Mouse (Mus musculus) lung, postnatal 10 days (tissue): Measurements from ENCODE around the gene Dnajc2.

Experiments
- DNase-seq: peaks from one replicate; pipeline ENCODE4 v3.0.0; 2021

Dnajc2 gene

DNA sequence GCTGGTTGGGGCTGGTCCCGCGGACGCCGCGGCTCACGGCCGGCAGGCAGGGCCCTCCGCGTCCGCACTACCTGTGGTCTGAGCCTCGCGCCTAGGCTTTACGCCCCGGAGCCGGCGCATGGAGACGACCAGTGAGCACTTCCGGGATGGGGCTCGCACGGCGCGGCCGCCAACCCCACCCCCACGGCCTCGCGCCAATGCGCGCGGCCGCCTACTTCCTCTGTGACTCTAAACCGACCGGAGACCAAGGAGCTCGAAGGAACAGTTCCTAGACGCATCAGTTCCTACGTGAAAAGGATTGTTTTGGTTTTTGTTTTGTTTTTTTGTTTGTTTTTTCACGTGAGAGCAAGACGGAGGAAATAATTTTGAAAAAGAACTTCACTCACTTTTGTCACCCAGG is at the start of gene Dnajc2, which contains the start of gene Psmc2:
Gene Dnajc2, minus strand, starts transcription at position 199 of the 400 bp plus-strand sequence.
Gene Psmc2, plus strand, starts transcription at position 231 of the 400 bp plus-strand sequence.
- peak; percentile 93 for DNase-seq

DNA sequence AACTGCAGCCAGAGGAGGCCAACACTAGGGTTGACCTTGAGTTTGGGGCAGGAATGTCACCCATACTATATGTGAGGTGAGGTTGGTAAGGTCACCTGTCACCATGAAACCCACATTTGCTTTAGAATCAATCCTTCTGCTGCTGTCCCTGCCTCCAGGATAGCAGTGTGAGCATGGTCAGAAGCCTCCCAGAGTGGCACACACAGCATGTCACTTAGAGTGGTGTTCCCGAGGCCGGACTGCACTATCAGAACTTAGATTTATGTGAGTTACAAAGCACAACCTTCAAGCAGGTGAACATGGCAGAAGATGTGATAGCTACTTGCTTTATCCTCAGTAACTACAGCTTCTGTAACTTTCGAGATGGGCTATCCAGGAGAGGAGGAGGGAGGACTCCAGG is 46.7 kb upstream of the Dnajc2 start:
- DNase-seq = no peak

DNA sequence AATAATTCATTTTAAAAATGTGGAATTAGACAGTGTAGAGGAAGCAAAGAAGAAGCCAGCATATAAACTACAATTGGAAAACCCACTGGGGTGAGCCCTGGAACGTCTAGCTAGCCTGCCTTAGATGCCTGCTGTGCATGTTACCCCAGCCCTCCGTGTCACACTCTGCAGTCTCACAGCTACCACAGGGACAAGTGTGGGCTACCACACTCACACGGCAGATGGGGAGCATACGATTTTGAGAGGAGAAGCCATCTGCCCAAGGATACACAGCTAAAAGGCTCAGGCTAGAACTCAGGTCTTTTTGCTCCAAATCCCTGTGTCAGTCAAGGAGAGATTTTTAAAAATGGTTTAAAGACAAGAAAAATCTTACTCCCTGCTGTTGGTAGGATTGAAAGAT is 43.8 kb upstream of the Dnajc2 start:
- no peak for DNase-seq

DNA sequence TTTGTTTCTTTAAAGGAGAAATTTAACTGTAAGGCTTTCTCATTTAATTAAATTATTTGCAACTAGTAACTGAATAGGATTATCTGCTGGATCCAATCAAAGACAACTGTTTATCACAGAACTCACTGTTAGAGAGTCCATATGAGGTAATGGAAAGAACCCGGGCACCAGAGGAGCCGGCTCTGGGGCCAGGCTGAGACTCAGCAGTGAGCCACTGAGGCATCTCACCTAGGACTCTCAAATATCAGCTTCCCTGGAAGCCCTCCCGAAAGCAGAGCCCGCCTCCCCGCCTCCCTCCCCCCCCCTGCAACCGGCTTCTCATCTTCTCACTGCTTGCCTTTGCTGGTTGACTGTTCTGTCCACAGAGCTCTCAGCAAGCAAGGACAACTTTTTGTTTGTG is 42.6 kb upstream of the Dnajc2 start:
- DNase-seq = no peak

DNA sequence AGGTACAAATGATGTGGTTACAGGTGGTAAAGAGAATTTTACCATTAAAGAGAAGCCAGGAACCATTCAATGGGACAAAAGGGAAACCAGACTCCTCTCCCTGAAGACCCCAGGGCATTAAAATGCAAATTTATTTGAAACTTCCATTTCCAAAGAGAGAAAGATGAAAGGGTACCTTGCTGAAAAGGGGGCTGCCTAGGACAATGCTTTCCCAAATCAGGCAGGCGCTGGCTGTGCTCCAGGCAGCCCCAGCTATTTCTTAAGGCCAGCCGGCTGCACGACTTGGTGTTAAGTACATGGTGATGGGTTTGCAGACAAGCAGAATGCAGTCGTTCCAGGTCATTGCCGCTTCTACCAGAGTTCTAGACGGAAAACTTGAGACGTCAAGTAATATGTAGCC is 41.3 kb upstream of the Dnajc2 start:
- no peak for DNase-seq

DNA sequence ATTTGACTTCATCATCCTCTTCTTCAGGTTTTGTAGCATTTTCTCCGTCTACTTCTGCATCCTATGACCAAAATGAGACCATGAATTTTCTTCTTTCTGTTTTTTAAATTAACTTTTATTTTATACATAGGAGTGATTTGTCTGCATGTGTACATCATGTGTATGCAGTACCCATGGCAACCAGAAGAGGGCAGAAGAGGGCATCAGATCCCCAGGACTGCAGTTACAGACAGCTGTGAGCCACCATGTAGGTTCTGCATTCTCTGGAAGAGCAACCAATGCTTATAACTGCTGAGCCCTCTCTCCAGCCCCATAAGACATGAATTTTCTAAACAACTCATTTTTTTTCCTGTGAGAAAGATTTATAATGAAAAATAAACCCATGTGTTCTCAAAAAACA is 28.9 kb upstream of the Dnajc2 start:
- DNase-seq = peak; percentile 33

DNA sequence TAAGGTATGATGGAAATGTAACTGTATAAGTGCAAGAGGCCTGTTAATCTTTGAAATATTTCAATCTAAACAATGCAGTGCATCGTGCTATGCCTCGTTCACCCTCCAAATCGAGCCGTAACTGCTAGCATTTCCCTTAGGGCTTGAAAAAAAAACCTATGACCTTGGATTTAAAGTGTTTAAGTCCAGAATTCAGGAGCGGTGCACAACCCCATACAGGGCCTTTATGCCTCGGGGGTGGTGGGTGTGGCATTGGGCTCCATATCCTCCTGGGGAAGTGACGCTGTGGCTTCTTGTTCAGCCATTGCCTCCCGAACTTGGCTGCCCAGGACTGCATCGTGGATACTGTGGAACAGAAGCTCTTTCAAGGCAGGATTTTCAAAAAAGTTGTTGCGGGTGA is 25.9 kb upstream of the Dnajc2 start:
- no peak for DNase-seq

DNA sequence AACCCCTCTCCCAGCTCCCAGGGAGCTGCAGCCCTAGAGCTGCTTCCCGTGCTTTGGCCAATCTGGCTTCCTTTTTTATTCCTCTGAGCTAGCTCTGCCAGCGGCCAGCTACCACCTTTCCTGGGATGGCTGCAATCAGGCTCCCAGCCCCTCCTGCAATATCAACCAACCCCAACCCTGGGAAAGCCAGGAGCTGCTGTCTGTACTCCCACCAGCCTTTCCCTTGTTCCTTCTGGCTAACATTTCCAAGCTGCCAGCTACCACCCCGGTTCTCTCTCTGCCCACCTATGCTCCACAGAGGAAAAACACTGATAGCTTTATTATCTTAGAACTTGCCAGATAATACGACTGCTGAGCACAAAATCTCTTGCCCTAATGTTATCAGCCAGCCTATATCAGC is 19.8 kb upstream of the Dnajc2 start:
- no peak for DNase-seq

DNA sequence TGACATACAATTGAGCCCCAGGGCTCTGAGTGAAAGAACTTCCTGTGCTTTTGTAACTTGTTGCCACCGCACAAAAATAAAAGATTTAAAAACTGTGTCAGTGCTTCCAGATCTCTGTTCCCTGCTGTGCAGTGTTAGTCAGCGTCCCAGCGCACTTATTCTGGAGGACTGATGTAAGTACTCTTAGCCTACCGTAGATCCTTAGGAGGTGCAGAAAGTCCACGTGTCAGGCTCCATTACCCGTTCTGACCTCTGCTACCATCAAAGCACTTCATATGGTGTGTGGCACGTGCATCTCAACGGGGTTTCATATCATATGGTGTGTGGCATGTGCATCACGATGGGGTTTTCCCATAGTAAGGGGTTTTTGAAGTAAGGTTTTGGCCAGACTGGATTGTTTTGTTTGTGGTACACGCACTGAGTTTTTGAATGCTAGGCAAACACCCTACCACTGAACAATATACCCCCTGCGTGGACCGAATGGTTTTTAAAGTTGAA is 18.7 kb upstream of the Dnajc2 start:
- DNase-seq = no peak

DNA sequence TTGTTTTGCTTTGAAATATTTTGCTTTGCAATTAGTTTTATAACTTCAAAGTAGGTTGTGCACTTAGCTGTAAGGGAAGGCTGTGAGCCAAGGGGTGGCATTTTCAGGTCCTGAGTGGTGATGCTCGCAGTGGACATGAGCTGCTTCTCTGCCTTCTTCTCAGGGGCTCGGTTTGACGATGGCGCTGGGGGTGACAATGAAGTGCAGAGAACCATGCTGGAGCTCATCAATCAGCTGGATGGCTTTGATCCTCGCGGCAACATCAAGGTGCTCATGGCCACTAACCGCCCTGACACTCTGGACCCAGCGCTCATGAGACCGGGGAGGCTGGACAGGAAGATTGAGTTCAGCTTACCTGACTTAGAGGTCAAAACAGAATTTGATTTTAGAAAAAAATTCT is 17.9 kb upstream of the Dnajc2 start:
- no peak for DNase-seq

DNA sequence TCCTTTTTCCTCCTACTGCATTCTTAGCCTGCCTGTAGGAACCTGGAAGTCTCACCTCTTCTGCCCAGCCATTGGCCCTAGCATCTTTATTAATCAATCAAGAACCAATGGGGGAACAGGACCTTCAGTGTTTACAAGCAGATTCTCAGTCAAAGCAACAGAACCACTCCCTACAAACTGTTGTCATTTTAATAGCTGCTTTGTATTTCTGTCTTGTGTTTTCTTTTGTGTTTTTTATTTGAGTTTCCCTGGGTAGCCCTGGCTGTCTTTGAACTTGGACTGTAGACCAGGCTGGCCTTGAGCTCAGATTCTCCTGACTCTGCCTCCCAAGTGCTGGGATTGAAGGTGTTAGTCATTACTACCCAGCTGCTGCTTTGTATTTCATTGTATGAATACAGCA is 7.1 kb upstream of the Dnajc2 start:
- DNase-seq = no peak

DNA sequence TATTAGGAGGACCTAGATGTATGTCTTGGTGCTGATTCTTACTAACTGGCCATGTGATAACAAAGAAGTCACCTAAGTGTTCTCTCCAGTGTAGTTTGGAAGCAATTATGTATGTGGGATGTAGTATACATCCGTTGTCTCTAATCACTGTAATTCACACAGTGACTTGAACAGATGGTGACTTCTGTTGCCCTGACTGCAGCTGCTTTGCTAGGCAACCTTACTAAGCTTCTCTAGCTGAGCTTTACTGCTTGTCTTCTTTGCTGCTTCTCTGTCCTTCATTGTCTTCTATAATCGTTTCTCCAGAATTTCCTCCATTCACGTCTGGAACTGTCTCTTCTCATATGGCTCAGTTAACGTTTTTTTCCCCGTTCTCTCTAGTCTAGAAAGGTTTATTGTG is 4.0 kb upstream of the Dnajc2 start:
- DNase-seq = no peak

DNA sequence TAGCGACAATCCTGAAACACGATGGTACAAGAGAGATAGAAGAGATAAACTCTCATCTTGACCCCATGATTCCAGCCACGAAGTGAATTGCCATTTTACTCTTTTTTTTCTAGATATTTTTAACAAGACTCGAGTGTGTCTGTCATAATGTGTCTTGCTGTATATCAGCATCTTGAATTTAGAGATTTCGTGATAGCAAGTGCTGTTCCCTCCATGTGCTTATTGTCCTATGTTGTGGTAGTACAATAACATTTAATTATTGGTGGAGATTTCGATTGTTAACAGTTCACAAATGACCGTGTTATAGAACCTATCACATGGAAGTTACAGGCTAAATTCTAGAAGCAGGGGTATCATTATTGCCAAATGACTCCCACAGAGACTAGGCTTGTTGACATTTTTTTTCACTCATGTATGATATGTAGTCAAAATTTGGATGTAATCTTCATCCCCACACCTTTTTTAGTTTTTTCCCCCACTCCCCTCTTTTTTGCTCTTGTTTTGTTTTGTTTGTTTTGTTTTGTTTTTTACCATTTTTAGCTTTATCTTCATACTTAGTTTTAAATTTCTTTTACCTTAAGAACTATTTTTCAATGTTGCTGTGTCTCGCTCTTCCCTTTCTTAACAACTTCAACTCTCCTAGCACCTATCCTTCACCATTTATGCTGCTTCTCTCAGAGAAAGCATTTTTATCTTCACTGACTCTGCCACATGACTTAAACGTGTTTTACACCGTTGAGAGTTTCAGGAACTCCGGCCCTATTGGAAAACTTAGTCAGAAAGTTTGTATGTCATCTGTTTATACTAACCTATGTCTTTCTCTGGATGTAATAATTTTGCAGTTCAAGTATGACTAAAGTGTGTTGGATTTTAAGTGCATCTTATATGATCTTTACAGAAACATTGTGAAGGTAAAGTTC is 2.4 kb upstream of the Dnajc2 start:
- DNase-seq = no peak

DNA sequence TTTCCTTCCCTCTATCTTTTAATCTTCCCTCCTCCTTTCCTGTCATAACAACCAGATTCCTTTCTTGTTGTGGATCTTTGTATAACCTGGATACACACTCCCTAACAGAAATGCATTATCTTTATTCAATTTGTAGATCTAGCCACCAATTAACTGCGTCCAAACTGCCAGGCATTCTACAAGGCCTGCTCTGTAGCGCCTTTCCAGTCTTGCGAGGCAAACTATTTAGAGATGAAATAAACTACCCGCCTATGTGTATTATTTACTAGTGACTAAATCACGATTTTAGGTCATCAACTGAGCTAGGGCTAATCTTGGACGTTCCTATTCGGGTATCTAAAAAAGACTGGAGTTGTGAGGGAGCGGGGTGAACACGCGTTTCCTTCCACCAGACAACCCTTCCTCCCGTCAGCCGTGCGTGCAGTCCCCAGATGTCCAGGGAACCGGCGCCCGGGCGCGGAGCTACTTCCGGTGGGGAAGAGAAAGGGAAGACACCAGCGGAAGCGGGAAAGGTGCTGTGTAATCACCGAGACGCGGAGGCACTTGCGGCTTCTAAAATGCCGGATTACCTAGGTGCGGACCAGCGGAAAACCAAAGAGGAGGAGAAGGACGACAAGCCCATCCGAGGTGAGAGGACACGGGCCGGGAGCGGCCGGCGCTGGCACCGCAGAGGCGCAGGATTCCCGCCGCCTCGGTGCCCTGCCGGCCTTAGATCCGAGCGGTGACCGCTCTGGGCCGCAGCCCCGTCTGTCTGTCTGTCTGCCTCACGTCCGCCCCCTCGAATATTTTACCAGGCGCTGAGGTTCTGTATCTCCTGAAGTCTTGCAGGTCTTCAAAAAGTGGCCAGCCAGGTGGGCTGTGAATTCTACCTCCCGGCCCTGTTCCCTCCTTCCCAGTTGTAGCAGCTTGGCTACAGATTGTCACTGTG is 1.5 kb upstream of the Dnajc2 start:
- DNase-seq = peak; percentile 96

DNA sequence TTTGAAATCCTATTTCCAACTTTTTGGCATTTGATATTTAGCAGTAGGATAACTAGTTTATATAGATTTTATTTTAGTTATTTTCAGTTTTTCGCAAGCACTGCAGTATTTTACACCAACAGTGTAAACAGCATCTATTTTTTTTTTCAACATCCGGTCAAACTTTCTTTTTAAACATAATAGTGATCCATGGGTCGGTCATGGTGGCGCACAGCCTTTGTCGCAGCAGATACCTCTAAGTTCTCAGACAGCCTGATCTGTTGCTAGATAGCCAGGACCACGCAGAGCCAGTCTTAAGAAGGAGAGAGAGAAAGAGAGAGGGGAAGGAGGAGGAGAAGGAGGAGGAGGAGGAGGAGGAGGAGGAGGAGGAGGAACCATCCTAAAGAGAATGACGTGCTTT is 725 bp upstream of the Dnajc2 start:
- DNase-seq = no peak

DNA sequence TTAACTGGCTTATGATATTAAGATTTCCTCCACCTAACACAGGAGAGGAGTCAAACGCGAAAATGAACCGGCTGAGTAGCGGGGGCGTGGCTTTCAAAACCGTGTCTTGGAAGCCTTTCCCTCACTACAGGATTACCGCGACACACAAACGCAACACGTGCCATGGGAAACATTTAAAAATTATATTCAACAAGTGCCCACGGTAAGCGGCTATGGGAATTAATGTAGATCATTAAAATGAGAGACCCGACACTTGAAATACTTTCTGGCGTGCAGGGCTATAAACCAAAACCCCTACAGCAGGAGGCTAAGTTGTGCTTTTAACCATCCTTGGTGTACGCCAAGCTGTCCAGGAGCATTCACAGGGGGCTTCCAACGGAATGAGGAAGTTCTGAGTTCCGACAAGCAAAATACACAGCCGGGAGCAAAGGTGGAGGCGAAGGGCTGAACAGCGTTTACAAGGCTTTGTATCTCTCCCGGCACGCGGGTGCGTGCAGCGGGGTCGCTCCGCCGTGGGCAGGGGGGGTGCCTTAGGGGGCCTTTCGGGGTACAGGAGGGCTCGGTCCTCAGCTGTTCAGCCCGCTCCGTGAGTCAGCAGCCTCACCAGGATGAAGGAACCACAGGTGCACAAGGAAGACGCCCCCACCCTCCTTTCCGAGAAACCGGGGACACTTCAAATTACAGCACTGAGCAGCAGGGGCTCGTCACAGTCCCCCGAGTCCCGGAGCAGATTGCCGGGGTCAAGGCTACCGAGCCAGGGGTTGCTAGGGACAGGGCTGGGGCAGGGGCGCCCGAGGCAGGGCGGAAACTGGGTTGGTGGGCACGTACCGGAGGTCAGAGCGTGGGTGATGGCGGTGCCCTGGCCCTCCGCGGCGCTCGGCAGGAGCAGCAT is 644 bp downstream of the Dnajc2 start:
- DNase-seq = peak; percentile 24

DNA sequence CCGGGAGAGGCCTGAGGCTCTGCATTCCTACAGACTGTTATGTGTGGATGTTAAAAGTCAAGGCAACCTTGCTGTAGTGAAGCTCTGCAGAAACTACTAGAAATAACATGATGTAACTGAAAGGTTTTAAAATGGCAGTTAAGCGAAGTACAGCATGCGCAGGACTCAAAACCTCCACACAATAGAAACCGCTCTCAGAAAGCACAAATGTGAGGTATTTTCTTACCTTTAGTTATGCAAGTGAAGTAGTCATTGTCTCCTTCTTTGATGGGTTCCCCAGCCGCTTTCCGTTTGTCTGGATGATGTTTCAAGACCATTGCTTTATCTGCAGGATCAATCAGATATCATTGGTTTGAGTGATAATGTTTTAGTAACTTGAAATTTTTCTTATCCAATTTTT is 8.6 kb downstream of the Dnajc2 start:
- DNase-seq = no peak

DNA sequence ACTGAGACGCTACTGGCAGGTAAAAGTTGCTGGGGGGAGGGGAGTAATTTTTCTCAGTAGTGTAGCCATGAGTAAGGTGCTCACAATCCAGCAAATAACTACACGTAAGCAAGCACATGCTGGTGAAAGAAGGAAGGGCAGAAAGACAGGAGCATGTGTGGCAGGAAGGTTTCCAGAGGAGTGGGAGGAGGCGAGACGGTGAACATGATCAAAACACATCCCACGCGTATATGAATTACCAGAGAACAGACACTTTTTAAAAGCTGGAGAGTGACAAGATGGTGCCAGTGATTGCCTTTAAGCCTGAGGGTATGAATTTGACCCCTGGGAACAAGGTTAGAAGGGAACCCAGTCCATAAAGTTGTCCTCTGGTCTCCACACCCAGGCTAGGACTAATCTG is 15.2 kb downstream of the Dnajc2 start:
- no peak for DNase-seq

DNA sequence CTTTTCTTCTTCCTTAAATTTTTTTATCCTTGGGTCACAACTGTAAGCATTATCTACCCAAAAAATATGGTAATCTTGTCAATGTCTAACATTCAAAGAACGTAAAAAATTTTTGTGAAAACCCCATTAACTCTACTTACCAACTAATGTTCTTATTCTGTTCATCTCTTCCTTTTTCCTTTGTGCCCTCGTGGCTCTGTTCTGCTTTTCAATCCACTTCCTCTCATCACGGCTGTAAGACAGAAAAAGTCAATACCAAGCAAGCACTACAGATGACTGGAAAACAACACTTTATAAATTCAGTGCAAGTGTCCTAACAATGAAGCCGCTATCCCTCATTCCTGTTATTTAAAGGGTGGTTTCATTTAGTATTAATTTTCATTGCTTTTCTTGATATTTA is 16.5 kb downstream of the Dnajc2 start:
- DNase-seq = no peak

DNA sequence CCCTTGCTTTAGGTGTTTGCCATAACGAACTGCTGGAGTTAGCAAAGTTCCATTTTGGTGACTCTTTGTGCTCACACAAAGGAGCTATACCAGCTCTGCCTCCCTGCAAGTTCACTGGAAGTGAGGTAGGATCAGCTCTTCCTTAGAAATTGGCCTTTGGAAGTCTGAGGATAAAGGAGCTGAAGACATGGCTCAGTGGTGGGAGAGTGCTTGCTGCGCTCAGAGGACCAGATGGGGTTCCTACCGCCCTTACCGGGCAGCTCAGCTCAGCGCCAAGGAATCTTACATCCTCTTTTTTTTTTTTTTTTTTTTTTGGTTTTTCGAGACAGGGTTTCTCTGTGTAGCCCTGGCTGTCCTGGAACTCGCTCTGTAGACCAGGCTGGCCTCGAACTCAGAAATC is 39.1 kb downstream of the Dnajc2 start:
- no peak for DNase-seq

DNA sequence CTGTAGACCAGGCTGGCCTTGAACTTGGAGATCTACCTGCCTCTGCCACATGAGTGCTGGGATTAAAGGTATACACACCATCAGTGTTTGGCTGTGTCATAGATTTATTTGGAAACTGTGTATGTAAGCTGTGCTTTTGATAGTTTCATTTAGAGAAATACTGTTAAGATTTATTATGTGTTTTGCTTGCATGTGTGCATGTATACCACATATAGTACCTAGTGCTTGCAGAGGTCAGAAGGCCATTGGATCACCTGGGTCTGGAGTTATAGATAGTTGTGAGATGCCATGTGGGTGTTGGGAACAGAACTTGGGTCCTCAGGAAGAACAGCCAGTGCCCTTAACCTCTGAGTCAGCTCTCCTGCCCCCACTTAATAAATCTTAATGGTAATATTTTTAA is 40.4 kb downstream of the Dnajc2 start:
- DNase-seq = no peak

DNA sequence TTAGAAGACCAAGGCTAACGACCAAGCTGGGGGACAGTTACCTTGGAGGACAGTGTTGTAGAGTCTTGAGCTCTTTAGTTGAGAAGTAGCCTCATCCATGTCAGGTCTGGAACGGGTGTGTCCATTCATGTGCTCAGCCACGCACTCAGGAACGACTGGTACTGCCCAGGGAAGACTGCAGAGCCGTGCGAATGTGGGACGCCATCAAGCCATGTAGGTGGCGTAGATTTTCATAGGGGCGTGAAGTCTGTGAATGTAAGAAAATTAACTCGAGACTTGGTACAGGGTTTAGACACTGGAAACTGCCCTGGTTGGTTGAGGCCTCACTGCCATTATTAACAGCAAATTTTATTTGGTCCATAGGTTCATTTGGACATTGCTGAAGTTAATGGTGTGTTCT is 41.4 kb downstream of the Dnajc2 start:
- DNase-seq = no peak

DNA sequence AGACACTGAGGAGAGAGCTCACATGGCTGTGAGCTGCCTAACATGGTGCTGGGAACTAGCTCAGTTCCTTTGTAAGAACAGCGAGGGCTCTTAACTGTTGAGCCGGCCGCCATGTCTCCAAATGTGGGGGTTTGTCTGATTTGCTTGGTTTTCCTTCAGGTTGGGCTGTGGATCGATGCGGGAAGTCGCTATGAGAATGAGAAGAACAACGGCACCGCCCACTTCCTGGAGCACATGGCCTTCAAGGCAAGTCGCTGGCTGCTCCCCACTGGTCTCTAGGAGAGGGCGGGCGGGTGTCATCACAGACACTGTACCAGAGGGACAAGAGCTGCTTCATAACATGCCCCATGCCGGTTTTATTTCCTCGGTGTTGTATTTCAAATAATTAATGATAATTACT is 45.2 kb downstream of the Dnajc2 start:
- DNase-seq = no peak
